Mouse (Mus musculus) intestine, embryonic 14.5 days (tissue): ENCODE measurements around the gene Ext2. TPM values are rescaled to one million over a fixed set of nuclear protein-coding genes. Genes with fewer than 3 reads are reported as not detected.

ENCODE experiments used
- ATAC-seq: fragments of 200-750 bp; cut with Nextera tagmentation; replicated peaks from 2 replicates; pipeline ENCODE4 v1.8.0; 2017; ENCODE audit warnings: low read depth, moderate number of reproducible peaks, moderate TSS enrichment, moderate library complexity; ENCODE audit not compliant: low FRiP score, low TSS enrichment
- DNase-seq: peaks from one replicate; pipeline ENCODE4 v3.0.0-alpha.2; 2018; ENCODE audit warnings: low spot score
- H3K27ac ChIP-seq: fragments of 300-500 bp; sonication (generic); 2 replicates; pipeline ENCODE4 v1.5.1; 2014; ENCODE audit warnings: low read depth, mild to moderate bottlenecking, control low read depth
- H3K27me3 ChIP-seq: fragments of 300-500 bp; sonication (generic); replicated peaks from 2 replicates; pipeline ENCODE4 v1.6.1; 2014; ENCODE audit warnings: low read length, control low read depth; ENCODE audit not compliant: control insufficient read depth, insufficient read depth
- H3K36me3 ChIP-seq: fragments of 300-500 bp; sonication (generic); 2 replicates; pipeline ENCODE4 v1.6.1; 2014; ENCODE audit warnings: low read length, control low read depth; ENCODE audit not compliant: control insufficient read depth, insufficient read depth
- H3K4me1 ChIP-seq: fragments of 300-500 bp; sonication (generic); replicated peaks from 2 replicates; pipeline ENCODE4 v1.6.1; 2014; ENCODE audit warnings: low read length, control low read depth, mixed read lengths; ENCODE audit not compliant: control insufficient read depth, insufficient read depth
- H3K4me2 ChIP-seq: fragments of 300-500 bp; sonication (generic); 2 replicates; pipeline ENCODE4 v1.6.1; 2014; ENCODE audit warnings: low read length
- H3K4me3 ChIP-seq: fragments of 300-500 bp; sonication (generic); 2 replicates; pipeline ENCODE4 v1.5.1; 2014; ENCODE audit warnings: low read depth, low read length, control low read depth, mixed read lengths
- H3K9ac ChIP-seq: fragments of 300-500 bp; sonication (generic); 2 replicates; pipeline ENCODE4 v1.6.1; 2014; ENCODE audit warnings: mild to moderate bottlenecking, low read length
- H3K9me3 ChIP-seq: fragments of 300-500 bp; sonication (generic); 2 replicates; pipeline ENCODE4 v1.6.1; 2016; ENCODE audit warnings: low read length, control low read depth; ENCODE audit not compliant: control insufficient read depth
- WGBS: fragments of 180-500 bp; shearing (Covaris S2); extraction: QIAGEN DNeasy Blood & Tissue Kit; methylation state at CpG from one replicate; pipeline ENCODE4 v1.1.7; 2014; 5-methylcytosine and 5-hydroxymethylcytosine counted together
- polyA plus RNA-seq: library from polyadenylated mRNA; unstranded; fragments of >200 nt; fragmentation: Nextera tagmentation; extraction: Ambion mirVana; gene quantifications from 2 replicates; pipeline ENCODE4 v1.2.1, GENCODE M21; 2014

The Ext2 gene
- polyA plus RNA-seq, 1 experiment from 2014 or later, result 110 TPM

GRCm38 (mm10) chr2:93683674-93684073 lies 138.7 kb downstream of the Ext2 start:
- ATAC-seq, result no peak
- H3K27ac ChIP-seq, result no peak overlapping the region
- DNase-seq, result no peak

DNA sequence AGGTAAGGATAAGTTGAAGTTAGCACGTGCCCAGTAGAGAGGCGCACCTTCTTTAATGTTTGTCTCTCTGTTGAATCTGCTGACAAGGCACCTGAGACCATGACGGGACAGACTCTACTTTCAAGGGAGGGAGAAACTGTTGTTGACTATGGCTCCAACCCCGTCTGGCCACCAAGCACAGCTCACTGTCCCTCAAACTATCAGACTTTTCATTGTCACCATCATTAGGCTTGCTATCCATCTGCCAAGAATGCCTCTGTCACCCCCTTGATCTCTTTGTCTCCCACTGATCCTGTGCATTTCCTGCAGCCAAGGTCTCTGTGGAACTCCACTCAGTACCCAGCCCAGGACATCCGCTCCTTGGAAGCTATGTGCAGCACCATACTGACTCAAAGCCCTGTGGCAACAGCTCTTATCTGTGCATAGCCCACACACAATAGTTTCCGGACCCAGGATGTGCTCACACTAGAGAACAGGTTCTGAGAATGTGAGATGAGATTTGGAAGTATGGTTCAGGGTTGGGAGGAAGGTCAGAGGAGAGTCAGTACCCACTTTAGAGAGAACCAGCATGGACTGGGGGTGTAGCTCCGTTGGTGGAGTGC lies 139.7 kb downstream of the Ext2 start:
- no peaks in the 10 kb centered on the region for H3K4me1 ChIP-seq
- H3K27ac ChIP-seq, result no peak overlapping the region
- H3K27me3 ChIP-seq, result no peaks in the 10 kb centered on the region
- no peaks in the 10 kb centered on the region for H3K36me3 ChIP-seq
- no peak overlapping the region for H3K9ac ChIP-seq
- no peak overlapping the region for H3K4me3 ChIP-seq
- DNase-seq (no peak), ATAC-seq (no peak)
- 86% methylated on average over 7 of the region's 7 CpGs for WGBS
- no peak overlapping the region for H3K4me2 ChIP-seq
- no peaks in the 10 kb centered on the region for H3K9me3 ChIP-seq

More at GRCm38 (mm10) chr2:93683674-93684073, 138.7 kb downstream of the Ext2 start:
- Histone ChIP-seq H3K9me3 (no peaks in the 10 kb centered on the region), H3K36me3 (no peaks in the 10 kb centered on the region), H3K4me1 (no peaks in the 10 kb centered on the region), H3K9ac (no peak overlapping the region), H3K27me3 (no peaks in the 10 kb centered on the region), H3K4me2 (no peak overlapping the region), H3K4me3 (no peak overlapping the region)
- 75% methylated on average over 8 of the region's 8 CpGs for WGBS

DNA sequence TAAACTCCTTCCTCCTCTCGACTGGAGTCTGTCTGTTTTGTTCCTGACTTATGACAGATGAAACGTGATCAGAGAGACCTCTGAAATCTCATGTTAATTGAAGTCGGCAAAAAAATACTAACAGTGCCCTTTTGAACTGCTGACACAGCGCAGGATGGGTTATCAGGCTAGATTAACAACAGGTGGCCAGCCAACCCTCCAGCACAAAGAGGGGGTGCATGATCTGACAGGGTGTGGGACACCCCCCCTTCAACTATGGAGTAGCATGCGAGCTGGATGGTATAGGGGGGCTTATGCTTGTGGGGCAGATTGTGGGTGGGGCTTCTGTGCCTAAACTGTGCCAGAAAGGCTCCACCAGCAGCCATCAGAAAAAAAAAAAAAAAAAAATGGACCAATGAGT lies 141.0 kb downstream of the Ext2 start:
- DNase-seq, result no peak
- H3K4me3 ChIP-seq, result no peak overlapping the region
- no peak overlapping the region for H3K27ac ChIP-seq
- no peak overlapping the region for H3K9ac ChIP-seq
- H3K27me3 ChIP-seq, result no peaks in the 10 kb centered on the region
- no peak for ATAC-seq
- no peaks in the 10 kb centered on the region for H3K36me3 ChIP-seq
- H3K4me2 ChIP-seq, result no peak overlapping the region
- no peaks in the 10 kb centered on the region for H3K4me1 ChIP-seq
- 32% methylated on average over 5 of the region's 5 CpGs for WGBS
- no peaks in the 10 kb centered on the region for H3K9me3 ChIP-seq

DNA sequence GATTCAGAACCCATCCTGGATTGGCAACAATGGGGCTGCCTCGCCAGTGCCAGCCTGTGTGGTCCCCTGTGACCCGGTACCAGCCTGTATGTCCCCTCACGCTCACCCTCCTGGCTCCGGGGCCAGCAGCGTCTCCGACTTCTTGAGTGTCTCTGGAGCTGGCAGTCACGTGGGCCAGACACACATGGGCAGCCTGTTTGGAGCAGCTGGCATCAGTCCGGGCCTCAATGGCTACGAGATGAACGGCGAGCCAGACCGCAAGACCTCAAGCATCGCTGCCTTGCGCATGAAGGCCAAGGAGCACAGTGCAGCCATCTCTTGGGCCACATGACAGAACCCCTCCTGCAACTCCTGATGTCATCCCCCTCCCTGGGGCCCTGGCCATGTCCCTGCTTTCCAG lies 145.1 kb downstream of the Ext2 start:
- no peaks in the 10 kb centered on the region for H3K36me3 ChIP-seq
- H3K4me1 ChIP-seq, result peaks cover 10% of the 10 kb centered on the region
- ATAC-seq (no peak), DNase-seq (no peak)
- no peak overlapping the region for H3K9ac ChIP-seq
- H3K4me2 ChIP-seq, result no peak overlapping the region
- H3K4me3 ChIP-seq, result no peak overlapping the region
- no peaks in the 10 kb centered on the region for H3K27me3 ChIP-seq
- H3K9me3 ChIP-seq, result no peaks in the 10 kb centered on the region
- WGBS, result 90% methylated on average over 14 of the region's 14 CpGs
- no peak overlapping the region for H3K27ac ChIP-seq

- no peaks in the 10 kb centered on the region for H3K36me3 ChIP-seq
- 77% methylated on average over 15 of the region's 15 CpGs for WGBS
- DNase-seq (no peak), ATAC-seq (no peak)
- no peak overlapping the region for H3K9ac ChIP-seq
- H3K4me1 ChIP-seq, result peaks cover 15% of the 10 kb centered on the region
- H3K27me3 ChIP-seq, result no peaks in the 10 kb centered on the region
- H3K4me3 ChIP-seq, result no peak overlapping the region
- H3K9me3 ChIP-seq, result no peaks in the 10 kb centered on the region
- no peak overlapping the region for H3K27ac ChIP-seq
- H3K4me2 ChIP-seq, result no peak overlapping the region
Measured at GRCm38 (mm10) chr2:93671573-93672184, 150.7 kb downstream of the Ext2 start.

- Histone ChIP-seq H3K36me3 (no peaks in the 10 kb centered on the region), H3K9ac (no peak overlapping the region), H3K27me3 (0 out of 2 replicates have a peak, but pooled peaks cover 9% of the 10 kb centered on the region), H3K4me1 (peaks cover 5% of the 10 kb centered on the region; the same call in 1 of the 2 replicates), H3K9me3 (no peaks in the 10 kb centered on the region), H3K4me2 (no peak overlapping the region), H3K4me3 (no peak overlapping the region), H3K27ac (no peak overlapping the region)
- 47% methylated on average over 3 of the region's 3 CpGs for WGBS
- no peak for ATAC-seq
- DNase-seq, result no peak
Measured at GRCm38 (mm10) chr2:93666146-93666858, 156.1 kb downstream of the Ext2 start.

DNA sequence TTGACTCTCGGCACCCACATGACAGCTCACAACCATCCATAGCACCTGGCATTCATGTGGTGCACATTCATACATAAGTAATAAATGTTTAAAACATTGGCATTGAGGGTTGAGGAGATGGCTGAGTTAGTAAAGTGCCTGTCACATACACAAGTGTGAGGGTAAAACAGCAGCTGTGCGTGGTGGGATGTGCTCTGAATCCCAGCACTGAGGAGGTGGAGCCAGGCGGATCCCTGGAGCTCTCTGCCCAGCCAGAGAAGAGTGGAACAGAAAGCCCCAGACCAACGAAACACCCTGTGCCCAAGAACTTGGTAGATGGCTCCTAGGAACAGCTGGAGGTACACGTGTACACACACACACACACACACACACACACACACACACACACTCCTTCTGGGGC lies 156.9 kb downstream of the Ext2 start:
- H3K4me2 ChIP-seq, result no peak overlapping the region
- H3K4me1 ChIP-seq, result peaks cover 5% of the 10 kb centered on the region; the same call in 1 of the 2 replicates
- H3K27ac ChIP-seq, result no peak overlapping the region
- H3K36me3 ChIP-seq, result no peaks in the 10 kb centered on the region
- no peak for ATAC-seq
- H3K9ac ChIP-seq, result no peak overlapping the region
- H3K9me3 ChIP-seq, result no peaks in the 10 kb centered on the region
- no peak overlapping the region for H3K4me3 ChIP-seq
- H3K27me3 ChIP-seq, result 0 out of 2 replicates have a peak, but pooled peaks cover 9% of the 10 kb centered on the region
- no peak for DNase-seq
- 70% methylated on average over 5 of the region's 5 CpGs for WGBS

GRCm38 (mm10) chr2:93662240-93662865 lies 160.0 kb downstream of the Ext2 start:
- Histone ChIP-seq H3K27me3 (peaks cover 11% of the 10 kb centered on the region; the same call in 1 of the 2 replicates), H3K9ac (no peak overlapping the region), H3K4me1 (peaks cover 5% of the 10 kb centered on the region; the same call in 1 of the 2 replicates), H3K9me3 (no peaks in the 10 kb centered on the region), H3K4me2 (no peak overlapping the region), H3K27ac (no peak overlapping the region), H3K36me3 (no peaks in the 10 kb centered on the region), H3K4me3 (no peak overlapping the region)
- ATAC-seq (no peak), DNase-seq (no peak)
- WGBS, result 22% methylated on average over 16 of the region's 16 CpGs
